Mouse (Mus musculus) small intestine, adult 2 months (tissue): ENCODE data around the gene Tubgcp6.

ENCODE experiments used
- CTCF ChIP-seq: fragments of 200-500 bp; IDR thresholded peaks from 2 replicates; pipeline ENCODE4 v1.5.1; 2012; ENCODE audit warnings: low read depth, mild to moderate bottlenecking, control low read depth, inconsistent platforms, low read length, moderate library complexity, mixed read lengths; ENCODE audit not compliant: insufficient replicate concordance, insufficient read length; ENCODE audit errors: extremely low read depth
- POLR2A ChIP-seq: fragments of 200-500 bp; IDR thresholded peaks from 2 replicates; pipeline ENCODE4 v1.6.1; 2012; ENCODE audit warnings: low read depth, mild to moderate bottlenecking, control low read depth, inconsistent platforms, low read length, moderate library complexity

DNA sequence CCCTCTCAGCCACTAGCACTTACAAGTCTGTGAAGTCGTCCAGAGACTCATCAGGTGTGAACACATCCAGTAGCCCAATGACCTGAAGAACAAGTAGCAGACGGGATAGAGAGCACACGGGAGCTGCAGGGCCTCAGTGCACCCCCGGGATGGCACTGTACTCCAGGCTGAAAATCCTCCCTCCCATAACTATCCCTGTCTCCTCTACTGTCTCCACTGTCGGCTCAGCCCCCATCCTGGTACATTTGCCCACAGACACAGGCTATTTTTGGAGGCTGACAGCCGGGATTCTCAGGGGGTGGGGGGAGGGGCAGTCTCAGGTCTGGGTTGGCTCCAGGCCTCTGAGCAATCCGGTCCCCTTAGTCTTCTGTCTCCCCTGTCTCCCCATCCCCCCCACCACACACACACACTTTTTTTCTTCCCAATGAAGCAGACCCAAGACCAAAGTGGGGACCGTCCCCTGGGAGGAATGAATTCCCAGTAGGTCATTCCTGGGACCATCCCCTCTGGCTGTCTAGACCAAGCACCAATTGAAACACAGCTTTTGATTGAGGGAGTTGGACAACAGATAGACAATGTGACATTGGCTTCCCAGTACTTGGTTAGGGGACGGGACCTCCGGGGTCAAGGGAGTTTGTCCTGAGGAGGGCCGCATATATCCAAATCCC is 14.6 kb upstream of the Tubgcp6 start:
- TF ChIP-seq POLR2A (no peak), CTCF (no peak)
